Mouse (Mus musculus) brain, adult 10 weeks (tissue): Measurements from ENCODE around the gene Vmn1r93. TPM values are rescaled to one million over a fixed set of nuclear protein-coding genes. Genes with fewer than 3 reads are reported as not detected.

Experiments
- polyA plus RNA-seq: library from polyadenylated mRNA; stranded (reverse); fragments of 350-450 nt; fragmentation: Illumina TruSeq; extraction: RNeasy Lipid Tissue Mini Kit (QIAGEN cat#74804); gene quantifications from one replicate; pipeline ENCODE4 v1.2.3, GENCODE M21; 2015; ENCODE audit warnings: low read depth, low replicate concordance

Vmn1r93 gene
- not detected for polyA plus RNA-seq

DNA sequence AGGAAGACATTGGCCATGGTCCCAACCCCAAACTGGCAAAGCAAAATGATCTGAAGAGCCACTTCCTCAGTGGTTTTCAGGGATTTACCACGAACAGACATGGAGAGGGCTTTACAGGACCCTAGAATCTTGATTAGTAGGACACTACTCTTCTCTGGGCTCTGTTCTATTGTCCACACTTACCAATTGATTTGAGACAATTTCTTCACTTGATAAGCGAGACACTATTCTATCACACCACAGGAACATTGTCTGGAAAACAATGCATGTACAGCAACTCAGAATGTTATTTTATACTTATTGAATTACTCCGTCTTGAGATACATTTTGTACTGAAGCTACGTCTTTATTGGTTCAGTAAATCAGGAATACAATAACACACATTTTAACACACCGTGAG lies at the start of gene Vmn1r93:
Gene Vmn1r93, minus strand, starts transcription at position 101 of the 400 bp plus-strand sequence.

DNA sequence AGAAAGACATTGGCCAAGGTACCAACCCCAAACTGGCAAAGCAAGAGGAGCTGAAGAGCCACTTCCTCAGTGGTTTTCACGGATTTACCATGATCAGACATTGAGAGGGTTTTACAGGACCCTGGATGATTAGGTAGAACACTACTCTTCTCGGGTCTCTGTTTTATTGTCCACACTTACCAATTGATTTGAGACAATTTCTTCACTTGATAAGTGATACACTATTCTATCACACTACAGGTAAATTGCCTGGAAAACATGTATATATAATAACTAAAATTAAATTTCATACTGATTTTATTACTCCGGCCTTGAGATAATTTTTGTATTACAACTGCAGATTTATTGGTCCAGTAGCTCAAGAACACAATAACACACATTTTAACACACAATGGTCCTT lies 29.4 kb upstream of the Vmn1r93 start, which contains the start of gene Vmn1r94:
Gene Vmn1r94, minus strand, starts transcription at position 101 of the 400 bp plus-strand sequence.

DNA sequence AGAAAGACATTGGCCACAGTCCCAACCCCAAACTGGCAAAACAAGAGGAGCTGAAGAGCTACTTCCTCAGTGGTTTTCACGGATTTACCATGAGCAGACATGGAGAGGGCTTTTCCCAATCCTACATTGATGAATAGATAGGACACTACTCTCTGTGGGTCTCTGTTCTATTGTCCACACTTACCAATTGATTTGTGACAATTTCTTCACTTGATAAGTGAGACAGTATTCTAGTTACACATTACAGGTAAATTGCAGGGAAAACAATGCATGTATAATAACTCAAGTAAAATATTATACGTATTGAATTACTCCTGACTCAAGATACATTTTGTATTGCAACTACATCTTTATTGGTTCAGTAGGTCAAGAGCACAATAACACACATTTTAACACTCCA lies 16.4 kb downstream of the Vmn1r93 start, which contains the start of gene Gm16442:
Gene Gm16442, minus strand, starts transcription at position 101 of the 400 bp plus-strand sequence.

DNA sequence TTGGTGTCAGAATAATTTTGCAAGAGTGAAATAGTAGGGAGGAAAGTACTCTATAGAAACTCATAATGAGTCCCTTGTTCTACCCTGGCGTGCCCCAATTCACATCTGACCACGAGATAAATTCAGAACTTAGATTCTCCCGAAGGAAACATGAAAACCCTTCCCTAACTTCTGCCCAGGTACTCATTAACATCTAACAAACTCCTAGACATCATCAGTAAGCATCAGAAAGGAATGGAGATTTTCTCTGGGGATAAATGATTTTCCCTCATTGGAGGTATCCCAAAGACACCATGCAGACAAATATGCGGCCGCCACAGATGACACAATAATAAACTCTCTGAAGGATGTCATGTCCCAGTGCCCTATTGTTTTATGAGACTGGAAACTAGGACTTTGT lies 39.5 kb downstream of the Vmn1r93 start, which contains the start of gene Vmn1r91:
Gene Vmn1r91, plus strand, starts transcription at position 301 of the 400 bp plus-strand sequence.

Other genes with a start within 250 kb of the Vmn1r93 start
- gene Pvr, start 217.9 kb downstream of the Vmn1r93 start, polyA plus RNA-seq: 11.7 TPM
- not detected for gene Igsf23, start 188.3 kb downstream of the Vmn1r93 start, polyA plus RNA-seq
- not detected for gene Ceacam20, start 173.7 kb downstream of the Vmn1r93 start, polyA plus RNA-seq
- gene Nlrp9b, start 147.6 kb downstream of the Vmn1r93 start, polyA plus RNA-seq: not detected
- gene Vmn1r91, start 39.4 kb downstream of the Vmn1r93 start, polyA plus RNA-seq: not detected
- not detected for gene Gm16442, start 16.5 kb downstream of the Vmn1r93 start, polyA plus RNA-seq
- gene Vmn1r94, start 29.3 kb upstream of the Vmn1r93 start, polyA plus RNA-seq: not detected
- not detected for gene Vmn1r95, start 54.6 kb upstream of the Vmn1r93 start, polyA plus RNA-seq
- gene Gm6164, start 66.5 kb upstream of the Vmn1r93 start, polyA plus RNA-seq: not detected
- not detected for gene Gm4498, start 94.7 kb upstream of the Vmn1r93 start, polyA plus RNA-seq
- not detected for gene Gm5890, start 123.7 kb upstream of the Vmn1r93 start, polyA plus RNA-seq
- not detected for gene Gm4133, start 195.0 kb upstream of the Vmn1r93 start, polyA plus RNA-seq
- not detected for gene Gm5728, start 236.3 kb upstream of the Vmn1r93 start, polyA plus RNA-seq